Mouse (Mus musculus) CD4-positive naive resting alpha-beta T cell, adult 76 days (primary cell): ENCODE measurements around the gene Adk. TPM values are rescaled to one million over a fixed set of nuclear protein-coding genes. Genes with fewer than 3 reads are reported as not detected.

Experiments used
- total RNA-seq: library from RNA; stranded (reverse); gene quantifications from one replicate; pipeline ENCODE4 v1.2.4, GENCODE M21; 2023

Adk gene
- 77.7 TPM for total RNA-seq

DNA sequence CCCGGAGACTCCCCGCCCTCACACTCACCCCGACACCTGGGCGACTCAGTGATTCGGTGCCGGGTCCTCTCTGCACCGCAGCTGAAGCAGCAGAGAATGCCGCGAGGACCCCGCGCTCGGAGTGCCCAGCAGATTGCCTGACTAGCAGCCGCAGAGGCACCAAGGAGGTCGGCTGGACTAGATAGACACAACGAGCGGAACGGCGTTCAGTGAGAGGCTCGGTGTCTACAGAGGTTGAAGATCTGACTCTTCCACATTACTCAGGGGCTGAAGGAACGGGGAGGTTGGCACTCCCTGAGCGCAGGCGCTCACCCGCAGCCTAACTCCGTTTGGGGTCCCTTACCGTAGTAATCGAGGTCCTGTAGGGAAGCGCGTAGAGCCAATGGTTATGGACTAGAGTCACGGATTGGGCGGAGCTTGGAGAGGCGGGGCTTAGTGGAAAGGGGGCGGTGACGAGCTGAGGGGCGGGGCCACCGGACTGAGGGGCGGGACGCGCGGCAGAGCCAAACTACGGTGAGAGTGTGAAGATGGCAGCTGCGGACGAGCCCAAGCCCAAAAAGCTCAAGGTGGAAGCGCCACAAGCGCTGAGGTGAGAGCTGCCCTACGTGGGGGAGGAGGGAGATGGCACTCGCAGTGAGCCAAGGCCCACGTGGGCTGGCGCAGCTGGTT is at the start of gene Adk, which contains the start of gene Ap3m1:
Adk (plus strand) TSS at position 463 of the 669 bp plus-strand sequence.
Ap3m1 (minus strand) TSS at position 397 of the 669 bp plus-strand sequence.

DNA sequence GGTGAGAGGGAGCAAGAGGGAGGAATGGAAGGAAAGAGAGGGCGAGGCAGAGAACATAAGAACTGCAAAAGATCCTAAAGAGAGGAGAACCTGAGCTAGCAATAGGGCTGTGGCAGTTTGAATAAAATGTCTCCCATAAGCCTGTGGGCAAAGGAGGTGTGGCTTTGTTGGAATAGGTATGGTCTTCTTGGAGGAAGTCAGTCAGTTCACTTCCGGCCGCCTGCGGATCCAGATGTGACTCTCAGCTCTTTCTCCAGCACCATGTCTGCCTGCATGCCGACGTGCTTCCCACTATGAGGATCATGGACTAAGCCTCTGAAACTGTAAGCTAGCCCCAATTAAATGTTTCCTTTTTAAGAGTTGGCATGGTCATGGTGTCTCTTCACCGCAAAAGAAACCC is 428.9 kb downstream of the Adk start, which contains the start of gene Kat6b:
Kat6b (plus strand) TSS at position 204 of the 400 bp plus-strand sequence.

Other genes with a start within 250 kb of the Adk start
- 0.56 TPM for gene Plau, start 215.9 kb upstream of the Adk start, total RNA-seq
- gene Vcl, start 123.2 kb upstream of the Adk start, total RNA-seq: 5.6 TPM
- 49.7 TPM for gene Ap3m1, start 66 bp upstream of the Adk start, total RNA-seq